Mouse (Mus musculus) CH12.LX (cell line): Measurements from ENCODE around the gene Hmces.

Experiments
- BHLHE40 ChIP-seq: IDR thresholded peaks from 2 replicates; pipeline ENCODE4 v1.6.1; 2011; ENCODE audit warnings: mild to moderate bottlenecking, low read depth, low read length, improper control_type of control experiment
- CTCF ChIP-seq, 2 experiments: IDR thresholded peaks in 1 of 2; conservative IDR thresholded peaks in 1 of 2; 2 replicates each; pipeline ENCODE4 v1.5.1; 2011 to 2012; ENCODE audit warnings: low read depth in 2 of 2, low read length in 2 of 2, improper control_type of control experiment in 1 of 2, inconsistent platforms in 1 of 2, mild to moderate bottlenecking in 1 of 2, moderate library complexity in 1 of 2
- JUND ChIP-seq: conservative IDR thresholded peaks from 2 replicates; pipeline ENCODE4 v1.6.1; 2011; ENCODE audit warnings: low read depth, low read length, improper control_type of control experiment
- MAZ ChIP-seq: IDR thresholded peaks from 2 replicates; pipeline ENCODE4 v1.6.1; 2012; ENCODE audit warnings: low read depth, mild to moderate bottlenecking, inconsistent platforms, low read length, improper control_type of control experiment, moderate library complexity
- POLR2A ChIP-seq: IDR thresholded peaks from 2 replicates; pipeline ENCODE4 v1.6.1; 2011; ENCODE audit warnings: low read depth, mild to moderate bottlenecking, improper control_type of control experiment, low read length
- RAD21 ChIP-seq: IDR thresholded peaks from 2 replicates; pipeline ENCODE4 v1.6.1; 2011; ENCODE audit warnings: low read depth, mild to moderate bottlenecking, low read length, improper control_type of control experiment, moderate library complexity
- TCF12 ChIP-seq: IDR thresholded peaks from 2 replicates; pipeline ENCODE4 v1.6.1; 2014; ENCODE audit warnings: low read depth, mild to moderate bottlenecking, inconsistent platforms, low read length, improper control_type of control experiment
- ZC3H11A ChIP-seq: IDR thresholded peaks from 2 replicates; pipeline ENCODE4 v1.6.1; 2012; ENCODE audit warnings: low read depth, mild to moderate bottlenecking, inconsistent platforms, low read length, improper control_type of control experiment

GRCm38 (mm10) chr6:87879010-87879409 is 34.7 kb upstream of the Hmces start:
- TF ChIP-seq CTCF (conservative IDR thresholded peaks at IDR 0.05 in 1 of 2, IDR thresholded peaks at IDR 0.05 in 1 of 2; ENCODE audit: low read depth in 2 of 2, low read length in 2 of 2) (no peak), POLR2A (no peak), ZC3H11A (no peak), TCF12 (no peak), MAZ (no peak), RAD21 (no peak), BHLHE40 (0 out of 2 replicates have a peak, but pooled peaks have one; percentile 29), JUND (no peak)
